Mouse (Mus musculus): ENCODE results near the gene Pramel7.
"Not testable (repeated sequence)": the region's sequence is repeated elsewhere in the genome, so short reads cannot be mapped to it uniquely, and the experiment has no call there.

Pramel7 gene

GRCm38 (mm10) chr2:87496993-87497392 is at the start of gene Pramel7:
Gene Pramel7, minus strand, starts transcription at chr2:87497093.
- not testable (repeated sequence) for DNase-seq (ENCODE audit: low read depth, low spot score)

GRCm38 (mm10) chr2:87545442-87545841 is 48.5 kb upstream of the Pramel7 start, which contains the start of gene Olfr1128:
Gene Olfr1128, minus strand, starts transcription at chr2:87545542.
- no peak for DNase-seq (ENCODE audit: low read depth, low spot score)

GRCm38 (mm10) chr2:87534826-87535225 is 37.9 kb upstream of the Pramel7 start:
- DNase-seq (ENCODE audit: low read depth, low spot score), result peak; percentile 85

- no peak for DNase-seq (ENCODE audit: low read depth, low spot score)
These were observed 34.6 kb upstream of the Pramel7 start, which contains the start of gene Olfr153 for GRCm38 (mm10) chr2:87531496-87531895. Gene Olfr153, plus strand, starts transcription at chr2:87531796.

GRCm38 (mm10) chr2:87525899-87526616 is 29.2 kb upstream of the Pramel7 start:
- DNase-seq (ENCODE audit: low read depth, low spot score), result peak; percentile 61

- no peak for DNase-seq (ENCODE audit: low read depth, low spot score)
These were observed 23.8 kb upstream of the Pramel7 start for GRCm38 (mm10) chr2:87520651-87521050.

- peak; percentile 73 for DNase-seq (ENCODE audit: low read depth, low spot score)
These were observed 19.7 kb upstream of the Pramel7 start for GRCm38 (mm10) chr2:87516581-87516980.

- DNase-seq (ENCODE audit: low read depth, low spot score), result peak; percentile 94
These were observed 18.7 kb upstream of the Pramel7 start for GRCm38 (mm10) chr2:87515457-87516060.

- DNase-seq (ENCODE audit: low read depth, low spot score), result peak; percentile 82
These were observed 18.2 kb upstream of the Pramel7 start for GRCm38 (mm10) chr2:87515046-87515445.

GRCm38 (mm10) chr2:87506265-87506664 is 9.4 kb upstream of the Pramel7 start, which contains the start of gene Pramel6:
Gene Pramel6, plus strand, starts transcription at chr2:87506565.
- no peak for DNase-seq (ENCODE audit: low read depth, low spot score)

GRCm38 (mm10) chr2:87482276-87482675 is 14.6 kb downstream of the Pramel7 start:
- DNase-seq (ENCODE audit: low read depth, low spot score), result peak; percentile 36

GRCm38 (mm10) chr2:87481158-87481557 is 15.7 kb downstream of the Pramel7 start:
- DNase-seq (ENCODE audit: low read depth, low spot score), result peak; percentile 94

GRCm38 (mm10) chr2:87480207-87480606 is 16.7 kb downstream of the Pramel7 start:
- peak; percentile 87 for DNase-seq (ENCODE audit: low read depth, low spot score)

GRCm38 (mm10) chr2:87461769-87462168 is 35.1 kb downstream of the Pramel7 start:
- DNase-seq (ENCODE audit: low read depth, low spot score), result no peak

- DNase-seq (ENCODE audit: low read depth, low spot score), result no peak
These were observed 43.2 kb downstream of the Pramel7 start, which contains the start of gene Olfr1126 for GRCm38 (mm10) chr2:87453662-87454061. Gene Olfr1126, plus strand, starts transcription at chr2:87453962.

Data from R1 (cell line).